ENCODE assay signal across 8 mouse cellular contexts in the genomic region with DNA sequence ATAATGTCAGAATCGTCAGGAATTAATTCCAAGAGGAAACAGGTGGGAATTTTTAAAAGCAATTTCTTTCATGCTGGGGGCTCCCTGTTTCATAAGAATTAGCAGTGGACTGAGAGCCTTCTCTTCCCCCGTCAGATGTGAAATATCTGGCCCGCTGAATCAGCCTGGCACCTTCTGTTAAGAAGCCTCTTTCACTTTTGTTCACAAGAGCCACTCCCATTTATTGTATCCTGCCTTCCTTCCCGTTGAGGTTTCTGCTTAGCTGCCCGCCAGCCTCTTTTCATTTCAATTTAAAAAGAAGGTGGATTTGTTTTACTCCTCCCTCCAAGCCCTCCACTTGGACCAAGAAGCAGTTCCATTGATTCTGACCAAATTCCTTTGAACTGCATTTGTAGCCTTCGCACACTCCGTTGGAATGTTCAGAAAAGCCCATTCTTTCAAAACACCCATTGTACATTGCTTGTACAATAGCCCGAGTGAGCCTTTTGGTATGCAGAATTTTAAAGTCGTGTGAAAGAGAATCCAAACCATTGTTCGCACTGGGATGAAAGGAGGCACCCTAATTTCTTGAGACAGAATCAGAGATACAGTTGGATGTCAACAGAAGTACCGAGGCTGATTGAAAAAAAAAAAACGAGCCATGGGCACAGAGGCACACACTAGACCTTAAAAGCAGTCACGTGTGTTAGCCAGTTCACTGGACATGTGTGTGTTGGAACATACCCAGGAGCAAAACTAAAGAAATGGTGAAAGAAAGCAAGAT.
A peak's percentile ranks its signal among the peaks of the same experiment; 100 is the strongest.
DNase-seq lines count a peak whose midpoint lies in the region; ATAC-seq and TF ChIP-seq lines count a peak whose summit lies in the region.

No protein-coding gene starts in this region.

- no peaks in the 10 kb centered on the region for H3K27me3 ChIP-seq in lung, postnatal 0 days (replicated peaks; ENCODE audit: insufficient read depth, low read length)
- peaks cover 2% of the 10 kb centered on the region for H3K27me3 ChIP-seq in forebrain, embryonic 12.5 days
- no peaks in the 10 kb centered on the region for H3K27me3 ChIP-seq in stomach, postnatal 0 days (ENCODE audit: control insufficient read depth, insufficient read depth, low read length)

- no peaks in the 10 kb centered on the region for H3K9me3 ChIP-seq in lung, postnatal 0 days (ENCODE audit: low read length)
- H3K9me3 ChIP-seq in forebrain, embryonic 12.5 days = no peaks in the 10 kb centered on the region
- H3K9me3 ChIP-seq in stomach, postnatal 0 days (ENCODE audit: control insufficient read depth, low read length) = no peaks in the 10 kb centered on the region

- DNase-seq in lung, postnatal 0 days (ENCODE audit: low spot score) = peak; percentile 38
- DNase-seq in lung, adult 2 months = no peak
- no peak for DNase-seq in stomach, postnatal 0 days (ENCODE audit: low spot score)
- no peak for DNase-seq in spleen, adult 18-20 months
- no peak for DNase-seq in heart, postnatal 14 days
- DNase-seq in cerebellum, adult 11 months = no peak

- intact Hi-C loops in heart, postnatal 14 days (cut with DNase I) = no loop called here

- no peak for TF ChIP-seq POLR2A in lung, adult 2 months (IDR thresholded peaks at IDR 0.05; ENCODE audit: borderline replicate concordance, extremely low read depth, low read depth, low read length)

- no peaks in the 10 kb centered on the region for H3K4me1 ChIP-seq in lung, postnatal 0 days (ENCODE audit: insufficient read depth, low read depth, low read length)
- no peaks in the 10 kb centered on the region; the same call in 1 of the 2 replicates for H3K4me1 ChIP-seq in lung, adult 2 months (ENCODE audit: control insufficient read depth, insufficient read depth, low read length)
- peaks cover 58% of the 10 kb centered on the region for H3K4me1 ChIP-seq in forebrain, embryonic 12.5 days
- no peaks in the 10 kb centered on the region for H3K4me1 ChIP-seq in stomach, postnatal 0 days (replicated peaks; ENCODE audit: control insufficient read depth, insufficient read depth)

- no peaks in the 10 kb centered on the region for H3K36me3 ChIP-seq in lung, postnatal 0 days (ENCODE audit: insufficient read depth, low read length)
- H3K36me3 ChIP-seq in forebrain, embryonic 12.5 days (replicated peaks) = no peaks in the 10 kb centered on the region
- no peaks in the 10 kb centered on the region for H3K36me3 ChIP-seq in macrophage (ENCODE audit: inconsistent target)
- H3K36me3 ChIP-seq in stomach, postnatal 0 days (ENCODE audit: control insufficient read depth, insufficient read depth, low read length) = no peaks in the 10 kb centered on the region

- peak overlapping the region; percentile 17; the same call in 1 of the 2 replicates for H3K4me3 ChIP-seq in lung, postnatal 0 days (ENCODE audit: low read depth, low read length)
- no peak overlapping the region for H3K4me3 ChIP-seq in lung, adult 2 months (replicated peaks; ENCODE audit: extremely low read depth, low read depth, low read length)
- H3K4me3 ChIP-seq in forebrain, embryonic 12.5 days (replicated peaks) = no peak overlapping the region
- 0 out of 2 replicates have a peak overlapping the region, but pooled peaks have one; percentile 1 for H3K4me3 ChIP-seq in macrophage (ENCODE audit: inconsistent target)
- H3K4me3 ChIP-seq in stomach, postnatal 0 days (ENCODE audit: low read depth, low read length) = no peak overlapping the region

- H3K79me2 ChIP-seq in macrophage (ENCODE audit: inconsistent target) = no peaks in the 10 kb centered on the region

- no peak overlapping the region for H3K9ac ChIP-seq in lung, postnatal 0 days (replicated peaks; ENCODE audit: low read depth)
- no peak overlapping the region for H3K9ac ChIP-seq in forebrain, embryonic 12.5 days
- no peak overlapping the region for H3K9ac ChIP-seq in stomach, postnatal 0 days (ENCODE audit: low read length)

- no peak for TF ChIP-seq EP300 in lung, postnatal 0 days (IDR thresholded peaks at IDR 0.05)
- no peak for TF ChIP-seq EP300 in stomach, postnatal 0 days (optimal IDR thresholded peaks at IDR 0.05)

- ATAC-seq in lung, postnatal 0 days = no peak
- ATAC-seq in forebrain, embryonic 12.5 days (ENCODE audit: low FRiP score) = peak; percentile 63
- no peak for ATAC-seq in stomach, postnatal 0 days (ENCODE audit: low FRiP score, low TSS enrichment)

- peak overlapping the region; percentile 47 for H3K4me2 ChIP-seq in lung, postnatal 0 days (replicated peaks; ENCODE audit: low read depth, low read length)
- H3K4me2 ChIP-seq in forebrain, embryonic 12.5 days = peak overlapping the region; percentile 44
- peak overlapping the region; percentile 27; the same call in 1 of the 2 replicates for H3K4me2 ChIP-seq in stomach, postnatal 0 days (replicated peaks; ENCODE audit: low read depth)

- TF ChIP-seq CTCF in lung, postnatal 0 days (IDR thresholded peaks at IDR 0.05) = no peak
- TF ChIP-seq CTCF in lung, adult 2 months (IDR thresholded peaks at IDR 0.05; ENCODE audit: insufficient read depth, low read length) = no peak
- TF ChIP-seq CTCF in stomach, postnatal 0 days (IDR thresholded peaks at IDR 0.05; ENCODE audit: low read depth) = no peak

- 36% methylated on average over 13 of the region's 13 CpGs for WGBS in lung, postnatal 0 days
- 25% methylated on average over 13 of the region's 13 CpGs for WGBS in lung, adult 2 months
- 5% methylated on average over 13 of the region's 13 CpGs for WGBS in forebrain, embryonic 12.5 days
- 21% methylated on average over 13 of the region's 13 CpGs for WGBS in macrophage (ENCODE audit: missing documents)
- 36% methylated on average over 13 of the region's 13 CpGs for WGBS in stomach, postnatal 0 days

- no peak overlapping the region for H3K27ac ChIP-seq in lung, postnatal 0 days (ENCODE audit: low read length)
- H3K27ac ChIP-seq in forebrain, embryonic 12.5 days = peak overlapping the region; percentile 87
- H3K27ac ChIP-seq in macrophage = no peak overlapping the region
- H3K27ac ChIP-seq in stomach, postnatal 0 days (replicated peaks) = no peak overlapping the region

Comparison
In these comparisons a context has a peak if more than half of its experiments do, and no peak if none do; other contexts are left out.
1. H3K4me3 ChIP-seq: peak in lung, postnatal 0 days (single experiment) and macrophage (single experiment); none in lung, adult 2 months (single experiment), forebrain, embryonic 12.5 days (single experiment) and stomach, postnatal 0 days (single experiment).
2. Peak in every context shown above with its lines, with median percentiles within 50 percentile points of each other: H3K4me2 ChIP-seq.